Mouse (Mus musculus): ENCODE measurements around the gene Gm28778. TPM values are rescaled to one million over a fixed set of nuclear protein-coding genes. Genes with fewer than 3 reads are reported as not detected.
"Not testable (repeated sequence)": the region's sequence is repeated elsewhere in the genome, so short reads cannot be mapped to it uniquely, and the experiment has no call there.

Gene Gm28778
- 1 to 10 TPM in 1 of 2 experiments, not detected in 1; 1.8 TPM for total RNA-seq (2021)

GRCm38 (mm10) chr1:53296581-53297383, at the start of gene Gm28778, which contains the start of the genes Pms1 and Ormdl1:
Gene Gm28778 (plus strand): TSS chr1:53297111.
Gene Pms1 (minus strand): TSS chr1:53297018.
Gene Ormdl1 (plus strand): TSS chr1:53297095.
- intact Hi-C loops (cut with DNase I) = no loop called here
- peak; percentile 94 to 96 for DNase-seq (ENCODE audit: low spot score in 2 of 2)

DNA sequence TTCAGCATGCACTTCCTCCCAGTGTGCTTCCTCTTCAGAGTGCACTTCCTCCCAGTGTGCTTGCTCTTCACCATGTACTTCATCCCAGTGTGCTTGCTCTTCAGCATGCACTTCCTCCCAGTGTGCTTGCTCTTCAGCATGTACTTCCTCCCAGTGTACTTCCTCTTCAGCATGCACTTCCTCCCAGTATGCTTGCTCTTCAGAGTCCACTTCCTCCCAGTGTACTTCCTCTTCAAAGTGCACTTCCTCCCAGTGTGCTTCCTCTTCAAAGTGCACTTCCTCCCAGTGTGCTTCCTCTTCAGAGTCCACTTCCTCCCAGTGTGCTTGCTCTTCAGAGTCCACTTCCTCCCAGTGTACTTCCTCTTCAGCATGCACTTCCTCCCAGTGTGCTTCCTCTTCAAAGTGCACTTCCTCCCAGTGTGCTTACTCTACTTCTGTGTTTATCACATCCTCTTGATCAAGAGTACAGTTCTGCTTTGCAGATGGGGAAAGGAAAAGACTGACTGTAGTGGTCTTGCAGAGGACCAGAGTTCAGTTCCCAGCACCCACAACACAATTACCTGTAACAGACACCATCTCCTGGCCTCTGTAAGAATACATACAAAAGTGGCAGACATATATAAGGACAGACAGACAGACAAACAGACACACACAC, 31.8 kb upstream of the Gm28778 start:
- DNase-seq (ENCODE audit: low spot score in 2 of 2); intact Hi-C loops (cut with DNase I): not testable (repeated sequence)

GRCm38 (mm10) chr1:53269901-53270300, 27.0 kb upstream of the Gm28778 start:
- no peak for DNase-seq (ENCODE audit: low spot score in 2 of 2)
- intact Hi-C loops (cut with DNase I) = no loop called here

GRCm38 (mm10) chr1:53272646-53273045, 24.3 kb upstream of the Gm28778 start:
- intact Hi-C loops (cut with DNase I) = loop anchor here (2.0 kb wide), 1 partner anchor 220 kb away; no protein-coding TSS in a partner anchor
- DNase-seq (ENCODE audit: low spot score in 2 of 2) = peak; percentile 10 to 16

DNA sequence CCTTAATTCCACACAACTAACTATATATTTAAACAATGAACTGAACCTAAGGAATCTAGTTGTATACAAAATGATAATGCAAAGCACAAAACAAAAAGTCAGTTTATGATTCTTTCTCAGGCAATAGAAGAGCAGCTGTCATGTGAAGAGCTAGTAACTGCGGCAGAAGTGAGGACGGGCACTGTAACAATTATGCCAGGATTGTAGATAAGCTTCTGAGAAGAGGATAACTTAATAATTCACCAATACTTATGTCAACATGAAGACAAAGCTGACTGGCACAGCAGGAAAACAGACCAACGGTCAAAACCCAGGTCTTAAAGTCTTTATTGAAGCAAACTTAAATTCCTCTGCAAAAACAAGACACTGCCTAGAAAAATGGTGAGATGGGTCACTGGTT, 5.7 kb upstream of the Gm28778 start:
- DNase-seq (ENCODE audit: low spot score in 2 of 2) = no peak
- intact Hi-C loops (cut with DNase I) = no loop called here

GRCm38 (mm10) chr1:53300506-53300905, 3.6 kb downstream of the Gm28778 start:
- intact Hi-C loops (cut with DNase I) = no loop called here
- no peak for DNase-seq (ENCODE audit: low spot score in 2 of 2)

DNA sequence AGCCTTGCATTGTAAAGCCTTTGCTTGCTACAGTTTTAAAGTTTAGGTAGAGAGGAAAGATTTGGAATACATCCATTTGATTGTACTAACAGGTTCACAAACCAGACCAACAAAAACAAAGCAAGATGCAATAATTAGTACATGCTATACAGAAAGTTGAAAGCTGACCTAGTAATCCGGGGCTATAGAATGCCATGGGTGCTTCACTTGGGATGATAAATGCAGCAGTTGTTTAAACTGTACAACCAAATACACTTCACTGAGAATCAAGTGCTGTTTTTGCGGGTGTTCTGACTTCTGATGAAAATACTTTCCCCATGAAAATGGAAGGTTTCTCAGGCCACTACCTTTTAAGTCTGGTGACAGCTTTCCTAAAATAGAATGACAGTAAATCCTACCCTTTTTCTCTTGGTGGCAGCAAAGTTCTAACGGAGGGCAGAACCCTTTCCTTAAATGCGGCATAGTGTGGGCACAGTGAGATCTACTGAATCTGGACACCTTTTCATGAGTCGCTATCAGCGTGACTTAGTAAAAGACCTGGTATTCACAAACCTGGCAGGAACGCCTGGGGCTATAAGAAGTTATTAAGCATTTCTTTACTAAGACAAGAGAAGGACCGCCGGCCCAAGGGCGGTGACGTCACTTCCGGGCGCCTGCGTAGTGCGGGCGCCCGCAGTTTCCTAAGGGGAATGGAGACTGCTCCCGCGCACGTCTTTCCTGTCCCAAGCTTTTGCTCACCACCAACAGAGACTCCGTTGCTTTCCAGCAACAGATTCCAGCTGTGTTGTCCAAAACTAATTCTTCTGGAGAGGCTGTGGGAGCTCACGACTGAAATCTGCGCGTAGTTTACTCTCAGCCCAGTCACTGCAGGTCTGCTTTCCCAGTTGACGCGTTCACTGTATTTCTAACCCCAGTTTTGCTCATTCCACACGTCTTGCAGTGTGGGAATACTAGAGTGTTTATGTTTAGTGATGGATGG, 16.4 kb downstream of the Gm28778 start, which contains the start of gene Osgepl1:
Gene Osgepl1, plus strand, starts transcription at position 636 of the 979 bp plus-strand sequence.
- intact Hi-C loops (cut with DNase I) = no loop called here
- DNase-seq (ENCODE audit: low spot score in 2 of 2) = peak; percentile 87 to 88

GRCm38 (mm10) chr1:53321662-53322344, 24.9 kb downstream of the Gm28778 start:
- intact Hi-C loops (cut with DNase I) = no loop called here
- no peak for DNase-seq (ENCODE audit: low spot score in 2 of 2)

DNA sequence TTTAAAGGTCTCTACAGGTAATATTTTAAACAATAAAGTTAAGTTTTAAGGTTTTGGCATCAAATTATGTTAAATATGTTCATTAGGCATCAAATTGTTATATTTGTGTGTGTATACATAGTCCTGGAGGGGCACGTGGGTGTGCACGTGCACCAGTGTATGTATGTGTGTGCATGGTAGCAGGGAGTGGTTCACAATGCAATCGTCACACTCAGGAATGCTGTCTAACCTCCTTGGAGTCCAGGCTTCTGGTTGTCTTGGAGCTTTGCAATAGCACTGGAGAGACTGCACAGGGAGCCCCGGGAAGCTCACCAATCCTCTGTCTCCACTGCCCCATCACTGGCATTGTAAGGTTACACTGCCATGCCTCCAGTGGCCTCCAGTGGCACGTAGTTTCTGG, 26.3 kb downstream of the Gm28778 start:
- intact Hi-C loops (cut with DNase I) = no loop called here
- no peak for DNase-seq (ENCODE audit: low spot score in 2 of 2)

- no peak for DNase-seq (ENCODE audit: low spot score in 2 of 2)
- intact Hi-C loops (cut with DNase I) = no loop called here
Observed at GRCm38 (mm10) chr1:53324277-53324676, 27.4 kb downstream of the Gm28778 start.

DNA sequence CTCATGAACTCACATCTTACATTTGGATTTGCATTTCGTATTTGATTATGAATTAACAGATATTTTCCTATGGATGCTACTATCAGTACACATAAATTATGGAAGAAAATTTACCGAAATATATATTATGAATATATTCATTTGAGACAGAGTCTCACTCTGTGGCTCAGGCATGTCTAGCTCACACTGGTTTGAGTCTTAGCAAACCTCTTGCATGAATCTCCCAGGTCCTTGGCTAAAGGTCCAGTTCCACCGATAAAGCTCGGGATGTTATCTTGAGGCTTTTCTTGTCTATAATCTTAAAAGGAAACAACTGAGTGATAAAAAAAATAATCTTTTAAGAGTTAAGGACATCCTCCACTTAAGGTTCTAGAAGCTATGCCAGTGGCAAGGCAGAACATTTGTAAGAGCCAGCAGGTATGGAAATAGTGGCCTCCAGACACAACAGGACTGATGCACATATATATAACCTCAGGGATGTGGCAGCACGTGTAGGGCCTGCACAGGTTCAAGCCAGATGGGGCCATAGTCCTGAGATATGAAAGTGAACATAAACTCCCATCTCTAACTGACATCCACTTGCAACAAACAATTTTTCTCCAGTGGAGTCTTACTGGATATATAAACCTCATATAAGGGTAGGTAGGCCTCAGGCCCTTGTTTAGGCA, 28.1 kb downstream of the Gm28778 start:
- intact Hi-C loops (cut with DNase I) = no loop called here
- no peak for DNase-seq (ENCODE audit: low spot score in 2 of 2)

GRCm38 (mm10) chr1:53333527-53333926, 36.6 kb downstream of the Gm28778 start:
- DNase-seq (ENCODE audit: low spot score in 2 of 2); intact Hi-C loops (cut with DNase I): not testable (repeated sequence)

- DNase-seq (ENCODE audit: low spot score in 2 of 2) = no peak
- intact Hi-C loops (cut with DNase I) = no loop called here
Observed at GRCm38 (mm10) chr1:53335465-53335864, 38.6 kb downstream of the Gm28778 start.

DNA sequence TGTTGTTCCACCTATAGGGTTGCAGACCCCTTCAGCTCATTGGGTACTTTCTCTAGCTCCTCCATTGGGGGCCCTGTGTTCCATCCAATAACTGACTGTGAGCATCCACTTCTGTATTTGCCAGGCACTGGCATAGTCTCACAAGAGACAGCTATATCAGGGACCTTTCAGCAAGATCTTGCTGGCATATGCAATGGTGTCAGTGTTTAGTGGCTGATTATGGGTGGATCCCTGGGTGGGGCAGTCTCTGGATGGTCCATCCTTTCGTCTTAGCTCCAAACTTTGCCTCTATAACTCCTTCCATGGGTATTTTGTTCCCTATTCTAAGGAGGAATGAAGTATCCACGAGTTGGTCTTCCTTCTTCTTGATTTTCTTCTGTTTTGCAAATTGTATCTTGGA, 40.5 kb downstream of the Gm28778 start:
- intact Hi-C loops (cut with DNase I); DNase-seq (ENCODE audit: low spot score in 2 of 2): not testable (repeated sequence)

- intact Hi-C loops (cut with DNase I) = no loop called here
- DNase-seq (ENCODE audit: low spot score in 2 of 2) = no peak
Observed at GRCm38 (mm10) chr1:53341071-53341470, 44.2 kb downstream of the Gm28778 start.

- intact Hi-C loops (cut with DNase I) = loop anchor here (2.0 kb wide), 1 partner anchor 300 kb away; no protein-coding TSS in a partner anchor
- DNase-seq (ENCODE audit: low spot score in 2 of 2) = peak; percentile 97 to 98
Observed at GRCm38 (mm10) chr1:53352327-53353261, 55.7 kb downstream of the Gm28778 start, which contains the start of the genes Asdurf, Gm28551 and Asnsd1. Gene Asdurf (minus strand): TSS chr1:53352619. Gene Gm28551 (minus strand): TSS chr1:53352667. Gene Asnsd1 (minus strand): TSS chr1:53352752.

DNA sequence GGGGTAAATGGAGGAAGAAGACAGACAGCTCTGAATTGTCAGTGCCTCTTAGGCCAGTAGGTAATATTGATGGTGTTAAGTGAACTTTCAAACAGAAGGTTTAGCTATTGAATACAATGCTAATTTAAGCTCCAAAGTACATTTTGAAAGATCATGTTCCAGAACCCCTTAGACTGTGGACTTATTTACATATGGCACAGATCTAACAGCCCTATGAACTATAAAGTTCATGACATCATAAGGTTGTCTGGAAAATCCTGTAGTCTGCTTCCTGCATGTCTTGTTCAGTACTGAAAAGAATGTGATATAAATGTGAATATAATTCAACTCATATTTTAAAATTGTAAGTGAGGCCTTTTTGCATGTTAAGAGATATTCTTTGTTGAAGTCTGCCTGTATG, 62.1 kb downstream of the Gm28778 start:
- no peak for DNase-seq (ENCODE audit: low spot score in 2 of 2)
- intact Hi-C loops (cut with DNase I) = no loop called here
